ENCODE assay signal across 17 mouse cellular contexts in genomic region chr6:37236893-37237292, GRCm38 (mm10).
"Had no signal": no experiment of that assay in that cellular context is flagged by ENCODE, and none has a peak within 500 bp of the region (broad histone marks: within the 10 kb centered on the region; RNA-seq: fewer than 3 reads in every experiment).

No protein-coding gene starts in this region.

- H3K27me3 ChIP-seq: lung, embryonic 15.5 days; midbrain, embryonic 13.5 days; midbrain, embryonic 15.5 days; neural tube, embryonic 12.5 days; stomach, embryonic 15.5 days had no signal

- H3K36me3 ChIP-seq: lung, embryonic 15.5 days; midbrain, embryonic 13.5 days; midbrain, embryonic 15.5 days; neural tube, embryonic 12.5 days; stomach, embryonic 15.5 days had no signal

- ATAC-seq: liver, postnatal 0 days; lung, postnatal 0 days; midbrain, embryonic 13.5 days; midbrain, embryonic 15.5 days had no signal

- H3K9me3 ChIP-seq: lung, embryonic 15.5 days; megakaryocyte, embryonic 14.5 days; midbrain, embryonic 13.5 days; midbrain, embryonic 15.5 days; neural tube, embryonic 12.5 days; stomach, embryonic 15.5 days had no signal

- H3K4me2 ChIP-seq: lung, embryonic 15.5 days; midbrain, embryonic 13.5 days; midbrain, embryonic 15.5 days; neural tube, embryonic 12.5 days; stomach, embryonic 15.5 days had no signal

- H3K9ac ChIP-seq: liver, postnatal 0 days; lung, embryonic 15.5 days; midbrain, embryonic 13.5 days; midbrain, embryonic 15.5 days; neural tube, embryonic 12.5 days; stomach, embryonic 15.5 days had no signal

- DNase-seq: liver, postnatal 0 days; lung, adult 2 months; lung, postnatal 14 days; lung, postnatal 36 days; right cerebral cortex, postnatal 14 days; thymus, adult 2 months; thymus, postnatal 25 days; thymus, postnatal 4 days had no signal

- H3K4me1 ChIP-seq: lung, embryonic 15.5 days; megakaryocyte, embryonic 14.5 days; neural tube, embryonic 12.5 days; stomach, embryonic 15.5 days had no signal

- H3K4me3 ChIP-seq: lung, embryonic 15.5 days; megakaryocyte, embryonic 14.5 days; midbrain, embryonic 13.5 days; midbrain, embryonic 15.5 days; neural tube, embryonic 12.5 days; stomach, embryonic 15.5 days had no signal

- H3K27ac ChIP-seq: lung, embryonic 15.5 days; macrophage; midbrain, embryonic 15.5 days; neural tube, embryonic 12.5 days; stomach, embryonic 15.5 days; stomach, postnatal 0 days had no signal
